Mouse (Mus musculus) stomach, embryonic 14.5 days (tissue): ENCODE results near the gene Gm8362. TPM values are rescaled to one million over a fixed set of nuclear protein-coding genes. Genes with fewer than 3 reads are reported as not detected.
"Not testable (repeated sequence)": the region's sequence is repeated elsewhere in the genome, so short reads cannot be mapped to it uniquely, and the experiment has no call there.

Experiments used
- ATAC-seq: fragments of 200-750 bp; cut with Nextera tagmentation; 2 replicates; pipeline ENCODE4 v1.8.0; 2017; ENCODE audit warnings: low read depth, moderate TSS enrichment; ENCODE audit not compliant: insufficient number of reproducible peaks, insufficient read depth, low FRiP score
- H3K27ac ChIP-seq: fragments of 300-500 bp; sonication (generic); 2 replicates; pipeline ENCODE4 v1.5.1; 2014; ENCODE audit warnings: mild to moderate bottlenecking, low read length, moderate library complexity, mixed read lengths
- H3K27me3 ChIP-seq: fragments of 300-500 bp; sonication (generic); 2 replicates; pipeline ENCODE4 v1.6.1; 2014; ENCODE audit warnings: low read length, control low read depth, mixed read lengths; ENCODE audit not compliant: control insufficient read depth, insufficient read depth
- H3K36me3 ChIP-seq: fragments of 300-500 bp; sonication (generic); 2 replicates; pipeline ENCODE4 v1.6.1; 2014; ENCODE audit warnings: mild to moderate bottlenecking, control low read depth, low read length, moderate library complexity, mixed read lengths; ENCODE audit not compliant: control insufficient read depth, insufficient read depth
- H3K4me1 ChIP-seq: fragments of 300-500 bp; sonication (generic); 2 replicates; pipeline ENCODE4 v1.6.1; 2014; ENCODE audit warnings: low read length, control low read depth, mixed read lengths; ENCODE audit not compliant: control insufficient read depth, insufficient read depth
- H3K4me2 ChIP-seq: fragments of 300-500 bp; sonication (generic); replicated peaks from 2 replicates; pipeline ENCODE4 v1.6.1; 2014; ENCODE audit warnings: low read depth, low read length, control low read depth
- H3K4me3 ChIP-seq: fragments of 300-500 bp; sonication (generic); 2 replicates; pipeline ENCODE4 v1.5.1; 2014; ENCODE audit warnings: low read depth, low read length, control low read depth
- H3K9ac ChIP-seq: fragments of 300-500 bp; sonication (generic); replicated peaks from 2 replicates; pipeline ENCODE4 v1.6.1; 2014; ENCODE audit warnings: low read depth, mild to moderate bottlenecking, control low read depth, low read length, moderate library complexity, mixed read lengths
- H3K9me3 ChIP-seq: fragments of 300-500 bp; sonication (generic); 2 replicates; pipeline ENCODE4 v1.6.1; 2016; ENCODE audit warnings: low read depth, low read length, control low read depth; ENCODE audit not compliant: control insufficient read depth
- WGBS: fragments of 180-500 bp; shearing (Covaris S2); extraction: QIAGEN DNeasy Blood & Tissue Kit; methylation state at CpG from one replicate; pipeline ENCODE4 v1.1.7; 2014; 5-methylcytosine and 5-hydroxymethylcytosine counted together
- polyA plus RNA-seq: library from polyadenylated mRNA; unstranded; fragments of >200 nt; fragmentation: Nextera tagmentation; extraction: Ambion mirVana; gene quantifications from 2 replicates; pipeline ENCODE4 v1.2.1, GENCODE M21; 2014

Gene Gm8362
- not detected in 2 replicates for polyA plus RNA-seq

DNA sequence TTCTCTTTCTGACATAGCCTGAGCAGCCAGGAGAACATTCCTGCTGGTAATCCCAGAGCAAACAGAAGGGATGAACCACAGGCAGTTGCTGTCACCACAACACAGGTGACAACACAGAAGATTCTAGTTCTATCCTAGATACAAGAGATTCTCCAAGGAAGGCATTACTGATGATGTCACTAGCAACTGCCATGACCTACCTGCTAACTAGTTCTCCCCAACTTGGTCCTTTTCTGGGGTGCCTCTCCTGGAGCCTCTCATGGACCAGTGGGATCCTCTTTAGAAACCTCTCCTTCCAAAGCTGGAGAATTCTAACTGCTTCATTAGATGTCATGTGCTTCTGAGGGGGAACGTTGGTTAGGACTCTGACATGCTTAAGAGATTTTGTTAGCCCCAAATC is at the start of gene Gm8362:
Gene Gm8362, minus strand, starts transcription at position 101 of the 400 bp plus-strand sequence.
- not testable (repeated sequence) for ATAC-seq, H3K9me3 ChIP-seq, H3K27me3 ChIP-seq, H3K36me3 ChIP-seq, H3K4me1 ChIP-seq, H3K9ac ChIP-seq, H3K4me2 ChIP-seq, H3K4me3 ChIP-seq, H3K27ac ChIP-seq
- no CpG with 5 or more reads among the region's 1 CpGs for WGBS

GRCm38 (mm10) chr14:6823297-6823696 is 49.1 kb upstream of the Gm8362 start:
- not testable (repeated sequence) for H3K4me3 ChIP-seq, H3K9me3 ChIP-seq, H3K27ac ChIP-seq, H3K27me3 ChIP-seq, H3K4me2 ChIP-seq, H3K9ac ChIP-seq, H3K36me3 ChIP-seq, ATAC-seq, H3K4me1 ChIP-seq
- 88% methylated on average over 3 of the region's 3 CpGs for WGBS

- not testable (repeated sequence) for H3K9ac ChIP-seq, H3K27ac ChIP-seq, H3K4me2 ChIP-seq, ATAC-seq, H3K9me3 ChIP-seq, H3K36me3 ChIP-seq, H3K4me1 ChIP-seq, H3K27me3 ChIP-seq
- 0 out of 2 replicates have a peak overlapping the region, but pooled peaks have one; percentile 31 for H3K4me3 ChIP-seq
- WGBS, result 0% methylated on average over 4 of the region's 13 CpGs
Measured at GRCm38 (mm10) chr14:6757231-6757536, 17.0 kb downstream of the Gm8362 start.

DNA sequence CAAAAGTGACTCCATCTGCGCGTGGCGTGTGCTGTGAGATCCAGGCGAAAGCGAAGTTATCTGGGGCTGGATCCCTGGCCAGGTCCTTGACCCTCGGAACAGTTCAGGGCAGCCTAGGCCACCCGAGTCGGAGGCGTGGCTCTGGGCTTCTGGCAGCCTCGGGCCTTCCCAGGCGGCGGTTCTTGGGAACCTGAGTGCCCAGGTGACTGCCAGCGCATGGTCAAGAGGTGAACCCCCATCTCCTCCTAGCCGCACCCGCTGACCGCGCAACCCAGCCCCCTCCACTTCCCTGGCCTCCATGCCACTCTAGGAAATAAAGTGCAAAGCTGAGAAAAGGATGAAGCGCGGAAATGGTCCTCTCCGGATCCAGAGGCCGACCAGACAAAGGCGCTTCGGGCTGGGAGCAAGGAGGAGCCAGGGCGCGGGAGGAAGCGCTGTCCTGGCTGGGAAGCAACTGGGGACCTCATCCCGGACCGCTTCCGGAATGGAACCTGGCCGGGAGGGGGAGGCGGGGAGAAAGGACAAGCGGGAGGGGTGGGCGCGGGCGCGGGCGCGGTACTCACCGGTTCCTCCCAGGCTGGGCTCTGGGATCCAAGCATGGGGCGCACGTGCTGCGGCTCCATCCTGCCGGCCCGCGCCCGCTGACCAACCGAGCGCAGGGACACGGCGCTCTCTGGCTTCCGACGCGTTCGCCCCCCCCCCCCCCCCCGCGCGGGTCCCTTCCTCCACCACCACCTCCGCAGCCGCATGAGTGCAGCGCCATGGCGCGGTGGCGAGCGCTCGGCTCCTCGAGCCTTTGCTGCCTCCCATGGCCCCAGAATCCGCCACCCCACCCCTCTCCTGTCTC is 17.6 kb downstream of the Gm8362 start:
- H3K27me3 ChIP-seq, H3K36me3 ChIP-seq, H3K4me1 ChIP-seq, ATAC-seq, H3K27ac ChIP-seq, H3K9ac ChIP-seq, H3K9me3 ChIP-seq: not testable (repeated sequence)
- H3K4me3 ChIP-seq, result peak overlapping the region; percentile 31; the same call in 1 of the 2 replicates
- H3K4me2 ChIP-seq, result peak overlapping the region; percentile 26; the same call in 1 of the 2 replicates
- WGBS, result 2% methylated on average over 28 of the region's 67 CpGs

GRCm38 (mm10) chr14:6742232-6742631 is 32.0 kb downstream of the Gm8362 start, which contains the start of gene Gm3636:
Gene Gm3636 (minus strand): TSS chr14:6742332.
- not testable (repeated sequence) for H3K4me1 ChIP-seq, H3K4me2 ChIP-seq, H3K9ac ChIP-seq, H3K27me3 ChIP-seq, H3K4me3 ChIP-seq, H3K27ac ChIP-seq, ATAC-seq, H3K9me3 ChIP-seq, H3K36me3 ChIP-seq
- no CpG with 5 or more reads among the region's 2 CpGs for WGBS

GRCm38 (mm10) chr14:6720151-6720550 is 54.1 kb downstream of the Gm8362 start, which contains the start of gene Gm8050:
Gene Gm8050 (minus strand): TSS chr14:6720251.
- H3K27ac ChIP-seq, H3K4me2 ChIP-seq, ATAC-seq, H3K4me1 ChIP-seq, H3K9me3 ChIP-seq, H3K9ac ChIP-seq, H3K4me3 ChIP-seq, H3K27me3 ChIP-seq, H3K36me3 ChIP-seq: not testable (repeated sequence)
- WGBS, result 67% methylated on average over 1 of the region's 2 CpGs

Other genes starting within 250 kb of the Gm8362 start
- not detected in 2 replicates for gene Gm8356, start 237.1 kb downstream of the Gm8362 start, polyA plus RNA-seq
- 0.27 and 0.58 TPM in 2 replicates for gene Gm3629, start 183.8 kb downstream of the Gm8362 start, polyA plus RNA-seq
- gene Gm3460, start 152.0 kb downstream of the Gm8362 start, polyA plus RNA-seq, result not detected in 2 replicates
- not detected in 2 replicates for gene Gm10251, start 90.2 kb downstream of the Gm8362 start, polyA plus RNA-seq
- not detected in 2 replicates for gene Gm8050, start 54.2 kb downstream of the Gm8362 start, polyA plus RNA-seq
- gene Gm3636, start 32.1 kb downstream of the Gm8362 start, polyA plus RNA-seq, result 5.7 and 8.9 TPM in 2 replicates
- not detected in 2 replicates for gene Gm3642, start 65.9 kb upstream of the Gm8362 start, polyA plus RNA-seq
- 2.1 and 2.2 TPM in 2 replicates for gene Gm3667, start 115.6 kb upstream of the Gm8362 start, polyA plus RNA-seq
- not detected in 2 replicates for gene Gm6356, start 199.4 kb upstream of the Gm8362 start, polyA plus RNA-seq